Mouse (Mus musculus) midbrain, embryonic 14.5 days (tissue): ENCODE results near the gene Prr5. TPM values are rescaled to one million over a fixed set of nuclear protein-coding genes. Genes with fewer than 3 reads are reported as not detected.
"Not testable (repeated sequence)": the region's sequence is repeated elsewhere in the genome, so short reads cannot be mapped to it uniquely, and the experiment has no call there.

Source experiments
- ATAC-seq: fragments of 200-750 bp; cut with Nextera tagmentation; 2 replicates; pipeline ENCODE4 v1.8.0; 2017; ENCODE audit warnings: moderate number of reproducible peaks, moderate library complexity; ENCODE audit not compliant: low FRiP score, low TSS enrichment
- DNase-seq: peaks from one replicate; pipeline ENCODE4 v3.0.0-alpha.2; 2015
- H3K27ac ChIP-seq: fragments of 300-500 bp; sonication (generic); replicated peaks from 2 replicates; pipeline ENCODE4 v1.5.1; 2014; ENCODE audit warnings: mild to moderate bottlenecking, low read depth, low read length, moderate library complexity
- H3K27me3 ChIP-seq: fragments of 300-500 bp; sonication (generic); 2 replicates; pipeline ENCODE4 v1.6.1; 2014; ENCODE audit warnings: low read length, control low read depth, mixed read lengths; ENCODE audit not compliant: control insufficient read depth, insufficient read depth
- H3K36me3 ChIP-seq: fragments of 300-500 bp; sonication (generic); 2 replicates; pipeline ENCODE4 v1.6.1; 2014; ENCODE audit warnings: low read length, control low read depth; ENCODE audit not compliant: control insufficient read depth, insufficient read depth
- H3K4me1 ChIP-seq: fragments of 300-500 bp; sonication (generic); 2 replicates; pipeline ENCODE4 v1.6.1; 2014; ENCODE audit warnings: mild to moderate bottlenecking, antibody characterized with exemption, low read length, control low read depth; ENCODE audit not compliant: control insufficient read depth, insufficient read depth
- H3K4me2 ChIP-seq: fragments of 300-500 bp; sonication (generic); 2 replicates; pipeline ENCODE4 v1.6.1; 2014; ENCODE audit warnings: mild to moderate bottlenecking, low read length, moderate library complexity
- H3K4me3 ChIP-seq: fragments of 300-500 bp; sonication (generic); replicated peaks from 2 replicates; pipeline ENCODE4 v1.5.1; 2014; ENCODE audit warnings: low read depth, low read length
- H3K9ac ChIP-seq: fragments of 300-500 bp; sonication (generic); replicated peaks from 2 replicates; pipeline ENCODE4 v1.6.1; 2014; ENCODE audit warnings: mild to moderate bottlenecking, low read length, moderate library complexity
- H3K9me3 ChIP-seq: fragments of 300-500 bp; sonication (generic); 2 replicates; pipeline ENCODE4 v1.6.1; 2016; ENCODE audit warnings: low read length, control low read depth, mixed read lengths; ENCODE audit not compliant: control insufficient read depth
- WGBS: fragments of 180-500 bp; shearing (Covaris S2); extraction: QIAGEN DNeasy Blood & Tissue Kit; methylation state at CpG from one replicate; pipeline ENCODE4 v1.1.7; 2014; 5-methylcytosine and 5-hydroxymethylcytosine counted together
- polyA plus RNA-seq: library from polyadenylated mRNA; unstranded; fragments of >200 nt; fragmentation: Nextera tagmentation; extraction: Ambion mirVana; gene quantifications from 2 replicates; pipeline ENCODE4 v1.2.1, GENCODE M21; 2014

Gene Prr5
- polyA plus RNA-seq, 1 experiment from 2014 or later = 19.5 TPM

DNA sequence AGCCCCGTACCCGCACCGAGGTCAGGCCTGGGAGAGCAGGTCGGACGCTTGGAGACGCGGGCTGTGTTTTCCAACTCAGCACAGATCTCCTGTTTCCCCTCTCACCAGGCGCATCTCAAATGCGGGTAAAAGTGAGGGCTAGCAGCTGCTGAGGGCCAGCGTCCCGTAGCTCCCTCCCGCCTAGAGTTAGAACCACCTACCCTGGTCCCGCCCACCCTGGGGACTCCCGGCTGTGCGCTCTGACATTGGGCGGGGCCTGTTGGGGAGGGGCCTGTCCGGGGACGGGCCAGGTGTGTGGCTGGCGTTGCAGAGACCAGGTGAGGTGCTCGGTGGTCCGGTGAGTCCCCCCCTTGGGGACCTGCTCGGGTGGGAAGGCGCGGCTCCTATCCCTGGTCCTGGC lies 50.4 kb downstream of the Prr5 start, which contains the start of gene Arhgap8:
Arhgap8 (plus strand) TSS at position 262 of the 400 bp plus-strand sequence.
- no peak for ATAC-seq
- whole genome bisulfite sequencing = 2% methylated on average over 22 of the region's 24 CpGs
- H3K9ac ChIP-seq = no peak within 1 kb of the TSS

DNA sequence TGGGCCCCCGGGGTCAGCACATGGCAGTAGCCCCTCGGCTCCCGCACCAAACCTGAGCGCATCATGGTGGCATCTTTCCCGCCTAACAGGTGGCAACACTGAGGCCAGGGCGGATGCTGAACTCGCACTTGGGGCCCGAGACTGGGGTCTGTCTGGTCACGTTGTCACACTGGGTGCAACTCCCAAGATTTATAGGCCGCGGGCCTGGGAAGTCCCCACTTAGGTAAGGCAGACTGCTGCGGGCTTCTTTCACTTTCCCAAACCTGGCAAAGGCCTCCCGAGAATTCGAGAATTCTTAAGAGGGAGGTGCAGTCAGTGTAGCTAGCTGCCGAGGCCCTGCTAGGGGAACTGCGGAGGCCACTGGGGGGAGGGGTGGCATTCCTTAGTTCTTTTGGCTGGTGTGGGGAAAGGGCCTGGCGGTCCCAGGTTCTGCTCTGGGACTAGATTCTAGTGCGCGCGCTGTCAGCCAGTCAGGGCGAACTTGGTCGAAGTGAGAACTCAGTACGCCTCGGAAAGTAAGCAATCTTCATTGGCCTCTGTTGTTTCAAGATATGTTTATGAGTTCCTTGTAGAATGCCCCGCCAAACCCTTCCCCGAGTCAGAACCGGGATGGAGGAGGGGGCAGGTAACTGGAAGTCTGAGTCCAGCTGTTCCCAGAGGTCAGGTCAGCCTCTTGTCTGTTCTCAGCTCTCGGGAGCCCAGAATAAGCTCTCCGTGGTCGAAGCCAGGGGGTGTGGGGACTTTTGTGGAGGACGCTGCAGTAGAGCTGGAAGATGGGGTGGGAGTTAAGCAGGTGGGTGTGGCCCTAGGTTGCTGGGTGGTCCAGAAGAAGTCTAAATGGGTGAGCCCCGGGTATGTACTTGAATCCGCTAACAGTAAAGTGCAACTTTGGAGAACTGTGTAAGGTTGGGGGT lies 51.1 kb downstream of the Prr5 start:
- H3K27ac ChIP-seq = no peak overlapping the region
- 5% methylated on average over 33 of the region's 33 CpGs for WGBS
- peak overlapping the region; percentile 22; the same call in 1 of the 2 replicates for H3K4me2 ChIP-seq
- H3K9ac ChIP-seq = no peak overlapping the region
- H3K9me3 ChIP-seq = no peaks in the 10 kb centered on the region
- 0 out of 2 replicates have a peak, but pooled peaks cover 6% of the 10 kb centered on the region for H3K4me1 ChIP-seq
- ATAC-seq = no peak
- no peaks in the 10 kb centered on the region for H3K36me3 ChIP-seq
- DNase-seq = no peak
- peaks cover 26% of the 10 kb centered on the region for H3K27me3 ChIP-seq
- H3K4me3 ChIP-seq = no peak overlapping the region

More for the DNA sequence above, 50.4 kb downstream of the Prr5 start, which contains the start of gene Arhgap8:
- H3K9me3 ChIP-seq = no peaks in the 10 kb centered on the region
- no peaks in the 10 kb centered on the region for H3K36me3 ChIP-seq
- H3K4me1 ChIP-seq = 0 out of 2 replicates have a peak, but pooled peaks cover 9% of the 10 kb centered on the region
- 0 out of 2 replicates have a peak within 1 kb of the TSS, but pooled peaks have one; percentile 2 for H3K4me3 ChIP-seq
- no peak within 1 kb of the TSS for H3K27ac ChIP-seq
- DNase-seq = no peak
- H3K4me2 ChIP-seq = peak within 1 kb of the TSS; percentile 22
- peaks cover 26% of the 10 kb centered on the region for H3K27me3 ChIP-seq

- WGBS = 89% methylated on average over 1 of the region's 1 CpGs
- H3K36me3 ChIP-seq, H3K4me2 ChIP-seq, H3K9me3 ChIP-seq, DNase-seq, H3K9ac ChIP-seq, H3K27ac ChIP-seq, H3K4me3 ChIP-seq, ATAC-seq, H3K4me1 ChIP-seq: not testable (repeated sequence)
- H3K27me3 ChIP-seq = peaks cover 26% of the 10 kb centered on the region
These were observed 54.2 kb downstream of the Prr5 start for GRCm38 (mm10) chr15:84723656-84724055.

GRCm38 (mm10) chr15:84724199-84724598 lies 54.8 kb downstream of the Prr5 start:
- no peak for DNase-seq
- Histone ChIP-seq H3K4me2 (no peak overlapping the region), H3K4me1 (0 out of 2 replicates have a peak, but pooled peaks cover 6% of the 10 kb centered on the region), H3K9me3 (no peaks in the 10 kb centered on the region), H3K27me3 (peaks cover 21% of the 10 kb centered on the region), H3K27ac (no peak overlapping the region), H3K36me3 (no peaks in the 10 kb centered on the region), H3K9ac (no peak overlapping the region), H3K4me3 (no peak overlapping the region)
- WGBS = 73% methylated on average over 4 of the region's 4 CpGs
- ATAC-seq = no peak

- Histone ChIP-seq H3K4me2 (no peak overlapping the region), H3K9ac (no peak overlapping the region), H3K4me1 (no peaks in the 10 kb centered on the region), H3K27ac (no peak overlapping the region), H3K36me3 (no peaks in the 10 kb centered on the region), H3K27me3 (no peaks in the 10 kb centered on the region), H3K4me3 (no peak overlapping the region), H3K9me3 (no peaks in the 10 kb centered on the region)
- WGBS = 78% methylated on average over 6 of the region's 6 CpGs
- DNase-seq (no peak), ATAC-seq (no peak)
These were observed 60.3 kb downstream of the Prr5 start for GRCm38 (mm10) chr15:84729685-84730084.

DNA sequence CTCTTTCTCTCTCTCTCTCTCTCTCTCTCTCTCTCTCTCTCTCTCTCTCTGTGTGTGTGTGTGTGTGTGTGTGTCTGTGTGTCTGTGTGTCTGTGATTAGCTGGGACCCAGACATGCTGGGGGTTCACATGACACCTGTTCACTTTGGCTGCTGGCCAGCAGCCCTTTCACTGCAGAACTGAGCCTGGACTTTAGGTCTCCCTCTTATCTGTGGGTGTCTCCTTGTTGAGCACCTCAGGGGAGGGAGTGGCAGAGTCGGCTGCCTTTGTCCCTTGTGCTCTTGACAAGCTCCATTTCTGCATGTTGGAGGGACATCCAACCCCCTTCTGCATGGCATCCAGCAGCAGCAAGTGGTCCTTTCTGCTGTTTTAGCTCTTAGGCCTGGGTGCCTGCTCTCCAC lies 61.5 kb downstream of the Prr5 start:
- Histone ChIP-seq H3K4me2 (no peak overlapping the region), H3K9ac (no peak overlapping the region), H3K27me3 (no peaks in the 10 kb centered on the region), H3K27ac (no peak overlapping the region), H3K4me1 (no peaks in the 10 kb centered on the region), H3K4me3 (no peak overlapping the region), H3K36me3 (no peaks in the 10 kb centered on the region), H3K9me3 (no peaks in the 10 kb centered on the region)
- DNase-seq (no peak), ATAC-seq (no peak)
- 50% methylated on average over 1 of the region's 1 CpGs for WGBS

- Histone ChIP-seq H3K27me3 (no peaks in the 10 kb centered on the region), H3K9me3 (no peaks in the 10 kb centered on the region), H3K4me1 (no peaks in the 10 kb centered on the region), H3K4me2 (no peak overlapping the region), H3K36me3 (no peaks in the 10 kb centered on the region), H3K4me3 (no peak overlapping the region), H3K27ac (no peak overlapping the region), H3K9ac (no peak overlapping the region)
- DNase-seq (no peak), ATAC-seq (no peak)
- 76% methylated on average over 18 of the region's 18 CpGs for WGBS
These were observed 62.4 kb downstream of the Prr5 start for GRCm38 (mm10) chr15:84731676-84732424.

GRCm38 (mm10) chr15:84732425-84732749 lies 63.0 kb downstream of the Prr5 start:
- 57% methylated on average over 4 of the region's 4 CpGs for WGBS
- DNase-seq = no peak
- Histone ChIP-seq H3K4me1 (no peaks in the 10 kb centered on the region), H3K9ac (no peak overlapping the region), H3K27me3 (no peaks in the 10 kb centered on the region), H3K4me3 (no peak overlapping the region), H3K36me3 (no peaks in the 10 kb centered on the region), H3K27ac (no peak overlapping the region), H3K9me3 (no peaks in the 10 kb centered on the region), H3K4me2 (no peak overlapping the region)
- no peak for ATAC-seq
